Mouse (Mus musculus): ENCODE results near the gene Gm49673. TPM values are rescaled to one million over a fixed set of nuclear protein-coding genes. Genes with fewer than 3 reads are reported as not detected.
"Not testable (repeated sequence)": the region's sequence is repeated elsewhere in the genome, so short reads cannot be mapped to it uniquely, and the experiment has no call there.

Gm49673 gene
- polyA plus RNA-seq, 1 experiment from 2014 or later = not detected

DNA sequence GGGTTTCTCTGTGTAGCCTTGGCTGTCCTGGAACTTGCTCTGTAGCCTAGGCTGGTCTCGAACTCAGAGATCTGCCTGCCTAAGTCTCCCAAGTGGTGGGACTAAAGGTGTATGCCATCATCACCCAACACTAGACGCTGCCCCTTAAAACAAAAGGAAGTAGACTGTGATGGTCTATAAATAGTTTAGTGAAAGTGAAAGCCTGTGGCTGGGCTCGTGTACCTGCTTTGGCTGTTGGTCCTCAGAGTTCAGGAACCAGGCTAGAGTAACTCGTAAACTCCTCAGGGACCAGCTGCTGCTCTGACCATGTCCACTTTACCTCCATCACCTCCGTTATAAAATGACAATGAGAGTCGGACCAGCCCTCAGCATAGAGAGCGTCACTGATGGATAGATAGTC is 22.7 kb upstream of the Gm49673 start:
- H3K27ac ChIP-seq (ENCODE audit: low read depth) = no peak overlapping the region
- no peak for ATAC-seq (ENCODE audit: insufficient read depth)
- no peak overlapping the region for H3K4me3 ChIP-seq (ENCODE audit: low read depth, low read length)
- no peaks in the 10 kb centered on the region for H3K4me1 ChIP-seq (ENCODE audit: insufficient read depth)
- H3K9me3 ChIP-seq (ENCODE audit: low read depth, low read length) = no peaks in the 10 kb centered on the region
- WGBS = 89% methylated on average over 7 of the region's 7 CpGs
- H3K27me3 ChIP-seq (ENCODE audit: insufficient read depth, low read length) = no peaks in the 10 kb centered on the region
- peaks cover 58% of the 10 kb centered on the region for H3K36me3 ChIP-seq (ENCODE audit: insufficient read depth)
- TF ChIP-seq CTCF (IDR thresholded peaks at IDR 0.05; ENCODE audit: low read depth) = no peak
- no peak for DNase-seq
- H3K4me2 ChIP-seq = no peak overlapping the region
- H3K9ac ChIP-seq = no peak overlapping the region

DNA sequence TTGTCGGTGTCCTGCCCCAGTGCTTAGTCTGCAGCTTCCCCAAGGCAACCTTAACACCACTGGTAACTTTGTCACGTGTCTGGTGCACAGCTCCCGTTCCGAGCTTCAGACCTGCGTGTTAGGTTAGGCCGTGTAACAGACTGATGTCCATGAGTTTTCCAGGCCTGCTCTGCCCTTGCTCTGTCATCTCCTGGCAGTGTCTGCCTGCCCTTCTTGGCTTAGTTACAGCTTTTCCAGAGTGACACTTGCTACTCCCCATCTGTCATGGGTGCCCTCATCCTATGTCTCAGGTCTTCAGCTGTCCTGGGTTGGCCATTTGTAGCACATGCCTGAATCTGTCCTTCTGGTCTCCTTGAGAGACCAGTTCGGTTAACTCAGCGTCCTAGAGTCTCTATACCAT is 19.8 kb upstream of the Gm49673 start:
- 69% methylated on average over 5 of the region's 8 CpGs for WGBS
- not testable (repeated sequence) for H3K9ac ChIP-seq; H3K4me1 ChIP-seq (ENCODE audit: insufficient read depth); H3K27ac ChIP-seq (ENCODE audit: low read depth); DNase-seq; ATAC-seq (ENCODE audit: insufficient read depth); H3K4me2 ChIP-seq; H3K27me3 ChIP-seq (ENCODE audit: insufficient read depth, low read length); H3K9me3 ChIP-seq (ENCODE audit: low read depth, low read length); H3K4me3 ChIP-seq (ENCODE audit: low read depth, low read length)
- peaks cover 33% of the 10 kb centered on the region for H3K36me3 ChIP-seq (ENCODE audit: insufficient read depth)

DNA sequence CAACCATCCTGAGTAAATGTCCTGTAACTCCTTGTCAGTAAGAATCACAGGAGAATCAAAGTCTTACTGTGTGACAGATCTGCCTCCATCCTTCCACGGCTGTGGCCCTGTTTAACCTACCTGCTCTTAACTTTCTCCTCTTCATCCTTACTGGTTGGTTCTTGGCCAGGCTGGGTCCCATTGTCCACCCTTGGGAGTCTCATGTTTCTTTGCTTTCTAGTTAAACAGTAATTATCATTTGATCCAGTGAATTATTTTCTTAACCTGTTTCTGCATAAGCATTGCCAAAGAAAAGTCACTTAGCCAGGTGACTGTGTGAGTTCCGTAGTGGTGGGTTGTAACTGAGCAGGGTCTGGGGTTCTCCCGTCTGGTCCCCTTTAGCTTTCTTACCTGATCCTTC is 18.9 kb upstream of the Gm49673 start:
- not testable (repeated sequence) for H3K27ac ChIP-seq (ENCODE audit: low read depth); H3K9ac ChIP-seq; H3K27me3 ChIP-seq (ENCODE audit: insufficient read depth, low read length); DNase-seq; ATAC-seq (ENCODE audit: insufficient read depth); H3K9me3 ChIP-seq (ENCODE audit: low read depth, low read length); H3K4me1 ChIP-seq (ENCODE audit: insufficient read depth)
- Histone ChIP-seq H3K4me3 (ENCODE audit: low read depth, low read length) (peak overlapping the region; percentile 47), H3K4me2 (peak overlapping the region; percentile 43), H3K36me3 (ENCODE audit: insufficient read depth) (peaks cover 24% of the 10 kb centered on the region)
- 41% methylated on average over 2 of the region's 3 CpGs for WGBS

DNA sequence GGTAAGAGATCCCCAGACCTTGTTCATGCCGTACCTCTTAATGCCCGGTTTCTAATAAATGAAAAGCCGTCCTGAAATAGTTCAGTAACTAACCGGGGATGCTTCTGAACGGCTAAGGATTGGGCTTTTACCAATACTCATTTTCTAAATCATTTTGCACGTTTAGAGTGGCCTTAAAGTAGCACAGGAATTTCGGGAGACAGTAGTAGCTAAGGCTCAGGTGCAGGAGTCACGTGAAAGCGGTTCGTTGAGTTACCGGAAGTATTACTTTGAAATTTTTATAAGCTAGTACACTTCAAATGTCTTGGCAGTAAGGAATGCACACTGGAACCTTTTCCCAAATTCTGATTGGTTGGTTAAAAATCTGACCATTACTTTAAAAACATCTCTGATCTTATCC is 18.4 kb upstream of the Gm49673 start:
- not testable (repeated sequence) for DNase-seq; H3K27ac ChIP-seq (ENCODE audit: low read depth); H3K9ac ChIP-seq; H3K9me3 ChIP-seq (ENCODE audit: low read depth, low read length); H3K4me1 ChIP-seq (ENCODE audit: insufficient read depth); H3K27me3 ChIP-seq (ENCODE audit: insufficient read depth, low read length); ATAC-seq (ENCODE audit: insufficient read depth)
- Histone ChIP-seq H3K36me3 (ENCODE audit: insufficient read depth) (peaks cover 21% of the 10 kb centered on the region), H3K4me3 (ENCODE audit: low read depth, low read length) (peak overlapping the region; percentile 47), H3K4me2 (peak overlapping the region; percentile 43)
- under 1% methylated on average over 11 of the region's 11 CpGs for WGBS

DNA sequence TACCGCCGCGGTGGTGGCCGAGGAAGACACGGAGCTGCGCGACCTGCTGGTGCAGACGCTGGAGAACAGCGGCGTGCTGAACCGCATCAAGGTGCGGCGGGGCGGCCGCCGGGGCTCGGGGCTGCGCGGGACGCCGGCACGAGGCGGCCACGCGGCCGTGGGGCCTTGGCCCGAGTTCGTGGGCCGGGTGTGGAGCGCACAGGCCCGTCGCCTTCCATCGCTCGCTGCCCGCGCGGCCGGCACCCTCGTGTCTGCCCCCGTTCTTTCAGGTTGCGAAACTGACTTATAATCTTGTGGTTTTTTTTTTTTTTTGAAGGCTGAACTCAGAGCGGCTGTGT is 18.0 kb upstream of the Gm49673 start:
- Histone ChIP-seq H3K36me3 (ENCODE audit: insufficient read depth) (peaks cover 17% of the 10 kb centered on the region), H3K4me2 (peak overlapping the region; percentile 43), H3K9ac (peak overlapping the region; percentile 49), H3K4me3 (ENCODE audit: low read depth, low read length) (peak overlapping the region; percentile 47)
- not testable (repeated sequence) for H3K27ac ChIP-seq (ENCODE audit: low read depth); H3K4me1 ChIP-seq (ENCODE audit: insufficient read depth); DNase-seq; H3K27me3 ChIP-seq (ENCODE audit: insufficient read depth, low read length); ATAC-seq (ENCODE audit: insufficient read depth); H3K9me3 ChIP-seq (ENCODE audit: low read depth, low read length)
- WGBS = under 1% methylated on average over 38 of the region's 42 CpGs

DNA sequence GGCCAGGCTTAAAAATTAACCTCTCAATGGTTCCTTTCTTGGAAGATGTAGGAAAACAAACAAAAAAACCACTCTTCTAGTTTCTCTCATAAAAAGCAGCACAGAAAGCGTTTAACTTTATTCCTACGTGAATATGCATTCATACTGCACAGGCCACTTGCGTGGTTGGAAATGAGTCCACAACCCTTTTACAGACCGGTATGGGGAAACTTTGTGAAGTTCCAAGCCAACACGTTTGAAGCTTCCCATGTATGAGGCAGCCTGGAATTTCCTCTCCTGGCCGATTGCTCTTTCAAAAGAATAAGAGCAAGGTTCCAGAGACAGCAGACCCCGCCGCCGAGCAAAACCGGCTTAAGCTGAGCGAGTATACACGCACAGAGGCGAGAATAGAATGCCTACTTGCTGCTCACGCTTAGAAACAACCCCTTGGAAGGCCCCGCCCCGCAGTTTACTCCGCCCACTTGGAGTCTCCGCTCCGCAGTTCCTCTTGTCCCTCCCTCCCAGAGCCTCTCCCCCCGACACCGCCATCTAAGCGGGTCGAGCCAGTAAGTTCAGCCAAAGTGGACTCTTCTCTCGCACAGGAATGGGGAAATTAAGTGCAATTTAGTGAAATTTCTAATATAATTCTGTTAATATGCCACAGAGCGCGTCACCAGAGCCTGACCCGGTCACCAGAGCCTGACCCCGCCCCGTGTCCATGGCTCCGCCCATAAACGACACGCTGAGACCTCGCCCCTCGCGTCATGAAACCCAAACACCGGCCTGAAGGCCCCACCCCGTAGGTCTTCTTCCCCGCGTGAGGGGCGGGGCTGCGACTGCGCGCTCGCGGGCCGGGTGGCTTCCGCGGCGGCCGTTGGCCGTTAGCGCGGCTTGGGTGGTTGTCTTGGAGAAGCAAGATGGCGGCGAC is 17.4 kb upstream of the Gm49673 start, which contains the start of gene Fgfr1op:
Gene Fgfr1op (plus strand): TSS at position 801 of the 907 bp plus-strand sequence.
- Histone ChIP-seq H3K9ac (peak within 1 kb of the TSS; percentile 49), H3K36me3 (ENCODE audit: insufficient read depth) (peaks cover 11% of the 10 kb centered on the region), H3K4me3 (ENCODE audit: low read depth, low read length) (peak within 1 kb of the TSS; percentile 47), H3K4me2 (peak within 1 kb of the TSS; percentile 43)
- ATAC-seq (ENCODE audit: insufficient read depth) = peak; percentile 97
- H3K4me1 ChIP-seq (ENCODE audit: insufficient read depth); H3K9me3 ChIP-seq (ENCODE audit: low read depth, low read length); H3K27ac ChIP-seq (ENCODE audit: low read depth); H3K27me3 ChIP-seq (ENCODE audit: insufficient read depth, low read length); DNase-seq: not testable (repeated sequence)
- WGBS = under 1% methylated on average over 16 of the region's 55 CpGs

DNA sequence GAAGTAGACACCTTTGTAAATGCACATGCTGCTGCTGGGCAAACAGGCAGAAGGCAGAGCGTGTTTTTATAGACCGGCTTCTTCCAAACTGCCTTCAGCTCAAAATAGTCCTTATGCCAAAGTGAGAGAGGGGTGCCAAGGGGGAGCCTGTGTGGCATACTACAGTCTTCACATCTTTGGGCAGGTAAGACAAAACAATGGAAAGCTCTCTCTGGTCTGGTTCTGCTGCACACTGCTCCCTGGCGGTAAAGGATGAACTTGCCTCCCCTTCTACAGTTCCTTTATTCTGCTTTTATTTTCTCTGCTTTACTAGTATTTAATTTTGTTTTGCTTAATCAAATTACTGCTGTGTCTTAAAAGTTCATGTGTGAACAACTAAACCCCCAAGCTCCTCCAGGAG is 13.4 kb upstream of the Gm49673 start:
- TF ChIP-seq CTCF (IDR thresholded peaks at IDR 0.05; ENCODE audit: low read depth) = peak; percentile 48
- H3K4me1 ChIP-seq (ENCODE audit: insufficient read depth); H3K27me3 ChIP-seq (ENCODE audit: insufficient read depth, low read length); H3K9ac ChIP-seq; H3K4me3 ChIP-seq (ENCODE audit: low read depth, low read length); H3K4me2 ChIP-seq; H3K9me3 ChIP-seq (ENCODE audit: low read depth, low read length); H3K36me3 ChIP-seq (ENCODE audit: insufficient read depth); ATAC-seq (ENCODE audit: insufficient read depth); H3K27ac ChIP-seq (ENCODE audit: low read depth): not testable (repeated sequence)
- WGBS = 0% methylated on average over 1 of the region's 3 CpGs
- DNase-seq = peak; percentile 18

DNA sequence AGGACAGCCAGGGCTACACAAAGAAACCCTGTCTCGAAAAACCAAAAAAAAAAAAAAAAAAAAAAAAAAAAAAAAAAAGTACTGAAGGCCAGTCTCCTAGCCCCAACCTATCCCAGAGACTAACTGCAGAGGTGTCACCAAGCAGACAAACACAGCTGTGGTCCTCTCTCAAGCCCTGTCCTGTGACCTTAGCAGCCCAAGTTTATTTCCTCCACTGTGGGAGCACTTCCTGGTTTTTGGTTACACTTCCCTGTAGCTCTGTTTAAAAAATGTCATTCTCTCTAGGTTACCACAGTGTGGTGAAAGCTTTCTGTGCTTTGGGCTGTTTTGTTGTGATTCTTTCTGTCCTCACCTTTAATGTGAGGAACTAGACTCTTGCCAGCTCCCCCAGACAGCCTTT is 11.0 kb upstream of the Gm49673 start:
- ATAC-seq (ENCODE audit: insufficient read depth); H3K9ac ChIP-seq; H3K4me2 ChIP-seq; H3K27ac ChIP-seq (ENCODE audit: low read depth); H3K36me3 ChIP-seq (ENCODE audit: insufficient read depth); H3K9me3 ChIP-seq (ENCODE audit: low read depth, low read length); DNase-seq; H3K4me1 ChIP-seq (ENCODE audit: insufficient read depth); H3K4me3 ChIP-seq (ENCODE audit: low read depth, low read length); H3K27me3 ChIP-seq (ENCODE audit: insufficient read depth, low read length): not testable (repeated sequence)
- no CpG with 5 or more reads among the region's 1 CpGs for WGBS

DNA sequence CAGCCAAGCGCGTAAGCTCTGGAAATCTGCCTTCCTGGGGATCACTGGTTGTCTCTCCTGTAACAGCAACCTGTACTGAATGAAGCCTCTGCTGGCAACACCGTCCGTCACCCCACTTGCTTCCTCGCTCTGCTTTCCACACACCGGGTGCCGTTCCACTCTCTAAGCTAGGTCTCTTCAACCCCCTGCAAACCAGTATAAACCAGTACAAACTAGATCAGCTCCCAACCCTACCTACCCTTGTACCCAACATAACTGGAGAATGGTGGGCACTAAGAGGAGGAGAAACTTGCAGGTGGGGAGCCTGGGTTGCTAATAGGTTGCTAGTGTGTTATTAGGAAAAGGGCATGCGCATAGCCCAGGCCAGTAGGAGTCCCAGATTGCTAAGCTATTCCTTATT is 8.4 kb upstream of the Gm49673 start:
- not testable (repeated sequence) for H3K4me2 ChIP-seq; H3K4me1 ChIP-seq (ENCODE audit: insufficient read depth); H3K9ac ChIP-seq; DNase-seq; H3K27ac ChIP-seq (ENCODE audit: low read depth); ATAC-seq (ENCODE audit: insufficient read depth); H3K4me3 ChIP-seq (ENCODE audit: low read depth, low read length); H3K36me3 ChIP-seq (ENCODE audit: insufficient read depth); H3K9me3 ChIP-seq (ENCODE audit: low read depth, low read length); H3K27me3 ChIP-seq (ENCODE audit: insufficient read depth, low read length)
- no CpG with 5 or more reads among the region's 8 CpGs for WGBS

DNA sequence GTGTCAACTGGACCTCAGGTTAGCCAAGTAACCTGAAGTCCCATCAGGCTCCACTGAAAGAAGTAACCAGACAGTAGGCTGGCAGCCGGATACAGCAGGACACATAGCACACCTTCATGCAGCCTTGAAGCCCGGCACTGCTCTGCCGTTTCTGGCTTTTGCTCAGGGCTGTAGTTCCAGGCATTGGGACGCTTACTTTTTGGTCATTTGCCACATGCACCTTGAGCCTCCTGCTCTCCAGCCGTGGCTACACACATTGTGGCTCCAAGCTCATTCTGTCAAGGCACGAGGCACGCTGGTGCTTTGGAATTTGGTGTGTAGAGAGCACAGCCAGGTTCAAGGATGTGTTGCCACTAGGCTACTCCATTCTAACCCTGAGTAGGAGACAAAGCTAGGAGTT is 7.4 kb upstream of the Gm49673 start:
- not testable (repeated sequence) for H3K27ac ChIP-seq (ENCODE audit: low read depth); H3K4me2 ChIP-seq; H3K36me3 ChIP-seq (ENCODE audit: insufficient read depth); H3K4me3 ChIP-seq (ENCODE audit: low read depth, low read length); H3K27me3 ChIP-seq (ENCODE audit: insufficient read depth, low read length); H3K4me1 ChIP-seq (ENCODE audit: insufficient read depth); H3K9me3 ChIP-seq (ENCODE audit: low read depth, low read length); ATAC-seq (ENCODE audit: insufficient read depth); H3K9ac ChIP-seq; DNase-seq
- WGBS = 80% methylated on average over 7 of the region's 7 CpGs
